Mouse (Mus musculus): ENCODE results near the gene Patz1. TPM values are rescaled to one million over a fixed set of nuclear protein-coding genes. Genes with fewer than 3 reads are reported as not detected.

Gene Patz1
- total RNA-seq, 2 experiments from 2014 or later: 72.5 to 77.3 TPM

- peak; percentile 6 for ATAC-seq (replicated peaks; ENCODE audit: poor library complexity)
Observed at GRCm38 (mm10) chr11:3291311-3292061, 2.8 kb downstream of the Patz1 start.

DNA sequence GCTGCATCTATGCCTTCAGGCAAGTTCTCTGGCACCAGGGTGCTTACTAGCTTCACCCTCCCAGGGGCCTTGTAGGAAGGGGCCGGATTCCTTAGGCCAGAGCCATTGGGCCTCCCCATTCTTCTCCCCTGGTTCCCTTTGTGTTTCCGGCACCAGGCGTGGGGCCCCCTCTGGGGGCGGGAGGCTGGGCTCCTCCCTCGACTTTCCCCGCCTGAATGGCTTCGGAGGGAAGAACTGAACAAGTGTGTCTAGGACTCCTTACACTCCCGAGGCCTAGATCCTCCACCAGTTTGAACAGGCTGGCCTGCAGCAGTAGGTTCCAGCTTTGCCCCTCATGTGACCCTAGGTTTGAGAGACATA is 3.4 kb downstream of the Patz1 start:
- ATAC-seq (replicated peaks; ENCODE audit: poor library complexity): peak; percentile 14; the same call in 1 of the 2 replicates

DNA sequence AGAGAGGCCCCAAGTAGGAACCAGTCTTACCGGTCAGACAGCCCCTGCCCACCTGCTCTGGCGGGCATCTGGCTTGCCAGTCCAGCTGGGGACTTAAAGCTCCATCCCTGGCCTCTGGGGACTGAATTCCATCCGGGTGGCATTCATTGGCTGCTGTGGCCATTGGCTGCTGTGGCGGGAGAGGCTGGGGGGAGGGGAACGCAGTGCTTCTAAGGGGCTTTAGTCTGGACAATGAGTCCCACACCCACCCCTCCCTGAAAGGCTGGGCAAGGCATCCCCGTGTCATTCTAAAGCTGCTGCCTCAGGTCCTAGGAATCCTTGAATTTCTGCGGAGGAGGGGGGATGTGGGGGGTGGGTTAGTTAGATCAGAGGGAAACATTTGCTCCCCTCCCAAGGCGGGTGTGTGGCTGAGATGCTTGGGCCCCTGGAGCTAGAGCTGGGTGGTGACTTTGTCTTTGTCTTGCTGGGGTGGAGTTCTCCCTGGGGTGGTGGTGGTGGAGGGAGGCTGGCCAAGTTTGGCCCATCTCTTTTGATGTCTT is 4.1 kb downstream of the Patz1 start:
- ATAC-seq (replicated peaks; ENCODE audit: poor library complexity): no peak

GRCm38 (mm10) chr11:3293361-3293760 is 4.7 kb downstream of the Patz1 start:
- no peak for ATAC-seq (replicated peaks; ENCODE audit: poor library complexity)

DNA sequence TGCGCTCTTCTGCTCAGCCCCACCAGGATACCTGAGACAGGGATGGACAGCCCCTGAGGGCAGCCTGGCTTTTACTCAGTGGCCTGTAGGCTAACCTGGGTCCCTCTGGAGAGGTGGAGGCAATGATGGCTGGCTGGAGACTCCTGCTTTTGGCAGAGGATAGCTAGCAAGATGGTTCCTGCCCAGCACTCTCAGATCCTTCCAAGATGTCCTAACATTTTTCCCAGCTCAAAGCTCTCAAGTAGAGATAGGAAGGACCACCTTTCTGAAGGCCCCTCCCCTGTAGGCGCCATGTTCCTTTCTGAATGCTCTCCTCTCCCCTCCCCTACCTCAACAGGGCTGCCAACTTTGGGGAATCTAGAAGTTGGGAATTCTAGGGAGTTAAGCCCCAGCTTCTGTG is 6.0 kb downstream of the Patz1 start:
- ATAC-seq (replicated peaks; ENCODE audit: poor library complexity): no peak

DNA sequence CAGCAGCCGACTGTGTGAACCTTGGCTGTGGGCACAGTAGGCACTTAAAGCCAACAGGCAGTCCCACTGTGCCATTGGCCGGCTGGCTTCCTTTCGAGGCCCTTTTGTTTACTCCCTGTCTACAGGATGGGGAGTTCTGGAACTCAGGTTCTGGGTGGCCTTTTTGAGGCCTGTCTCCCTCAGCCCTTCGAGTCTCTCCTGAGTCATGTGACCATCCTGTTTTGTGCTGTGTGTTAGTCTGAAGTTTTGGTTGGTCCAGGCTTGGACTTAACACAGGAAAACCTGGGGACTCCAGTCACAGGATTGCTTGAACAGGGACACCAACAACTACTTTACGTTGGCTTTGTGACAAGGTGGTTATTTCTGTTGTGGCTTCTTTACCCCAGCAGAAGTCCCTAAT is 7.4 kb downstream of the Patz1 start:
- ATAC-seq (replicated peaks; ENCODE audit: poor library complexity): no peak

DNA sequence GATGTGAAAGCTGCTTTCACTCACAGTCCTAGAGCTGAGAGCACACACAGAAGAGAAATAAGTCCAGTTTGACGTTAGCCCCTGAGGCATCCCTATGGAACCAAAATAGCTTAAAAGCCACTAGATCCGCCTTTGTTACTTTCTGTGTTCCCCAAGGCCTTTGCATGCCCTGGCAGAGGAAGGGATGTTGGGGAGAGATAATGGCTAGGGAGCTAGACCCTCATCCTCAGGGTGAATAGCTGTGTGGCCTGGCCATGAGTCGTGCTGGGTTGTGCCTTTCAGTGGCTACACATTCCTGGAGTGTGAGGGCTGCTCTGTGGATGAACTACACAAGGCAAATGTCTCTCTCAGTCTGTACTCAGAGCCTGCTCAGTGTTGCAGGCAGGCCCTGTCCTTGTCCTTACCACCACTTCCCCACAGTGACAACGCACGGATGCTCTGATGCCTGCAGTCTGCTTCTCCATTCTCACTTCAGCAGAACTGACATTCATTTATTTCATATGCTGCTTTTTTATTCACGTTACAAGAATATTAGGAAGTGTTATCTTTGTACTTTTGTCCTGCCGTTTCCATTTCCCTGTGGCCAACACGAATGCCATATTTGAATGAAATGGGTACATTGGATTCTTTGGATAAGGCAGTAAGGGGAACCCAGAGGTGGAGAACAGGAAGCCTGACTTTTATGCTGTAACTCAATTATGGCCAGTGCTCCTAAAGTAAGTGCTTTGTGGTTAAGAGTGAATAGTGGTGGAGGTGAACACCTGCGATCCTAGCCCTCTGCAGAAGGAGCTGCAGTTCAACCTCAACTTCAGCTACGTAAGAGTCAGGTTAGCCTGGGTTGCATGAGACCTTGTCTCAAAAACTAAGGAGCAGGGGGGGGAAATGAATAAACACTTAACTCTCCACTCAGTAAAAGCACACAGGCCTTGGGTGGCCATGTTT is 9.5 kb downstream of the Patz1 start:
- peak; percentile 66 for ATAC-seq (replicated peaks; ENCODE audit: poor library complexity)

- ATAC-seq (replicated peaks; ENCODE audit: poor library complexity): no peak
Observed at GRCm38 (mm10) chr11:3298813-3299185, 10.1 kb downstream of the Patz1 start.

- no peak for ATAC-seq (replicated peaks; ENCODE audit: poor library complexity)
Observed at GRCm38 (mm10) chr11:3301075-3301474, 12.4 kb downstream of the Patz1 start.

- ATAC-seq (replicated peaks; ENCODE audit: poor library complexity): no peak
Observed at GRCm38 (mm10) chr11:3302385-3302784, 13.7 kb downstream of the Patz1 start.

DNA sequence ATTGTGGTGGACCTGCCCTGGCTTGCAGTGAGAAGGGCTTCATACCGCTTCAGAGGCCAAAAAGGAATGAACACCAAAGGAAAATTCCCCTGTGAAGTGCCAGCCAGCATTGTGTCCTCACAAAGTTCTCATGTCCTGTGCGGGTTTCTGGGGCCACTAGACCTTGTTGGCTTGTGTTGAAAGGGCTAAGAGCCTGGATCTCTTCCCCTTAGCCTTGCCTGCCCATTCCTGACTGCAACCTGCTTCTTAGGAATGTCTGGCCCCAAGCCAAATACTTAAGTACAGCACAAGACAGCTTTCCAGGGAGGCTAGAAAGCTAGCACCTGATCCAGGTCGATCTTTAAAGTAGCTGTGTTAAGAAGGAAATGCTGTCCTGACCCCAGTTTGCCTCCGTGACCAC is 14.1 kb downstream of the Patz1 start:
- ATAC-seq (replicated peaks; ENCODE audit: poor library complexity): no peak

DNA sequence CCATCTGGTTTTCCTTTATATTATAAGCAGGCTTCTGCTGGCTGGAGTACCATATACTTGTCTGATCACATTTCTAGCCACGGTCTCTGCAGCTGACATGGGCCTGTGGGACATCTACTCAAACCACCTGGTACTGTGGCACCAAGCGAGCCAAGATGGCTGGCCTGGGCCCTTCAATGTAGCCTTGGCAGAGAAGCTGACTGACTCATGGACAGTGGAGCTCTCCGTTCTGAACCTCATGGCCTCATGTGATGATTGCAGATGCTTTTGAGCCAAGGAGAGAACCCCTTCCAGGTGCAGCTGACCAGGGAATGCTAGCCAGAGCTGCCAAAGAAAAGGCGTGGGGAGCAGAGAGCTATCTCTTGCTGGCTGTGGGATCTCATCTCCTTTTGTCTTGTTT is 17.1 kb downstream of the Patz1 start:
- ATAC-seq (replicated peaks; ENCODE audit: poor library complexity): no peak

- ATAC-seq (replicated peaks; ENCODE audit: poor library complexity): peak; percentile 49
Observed at GRCm38 (mm10) chr11:3307875-3308274, 19.2 kb downstream of the Patz1 start.

DNA sequence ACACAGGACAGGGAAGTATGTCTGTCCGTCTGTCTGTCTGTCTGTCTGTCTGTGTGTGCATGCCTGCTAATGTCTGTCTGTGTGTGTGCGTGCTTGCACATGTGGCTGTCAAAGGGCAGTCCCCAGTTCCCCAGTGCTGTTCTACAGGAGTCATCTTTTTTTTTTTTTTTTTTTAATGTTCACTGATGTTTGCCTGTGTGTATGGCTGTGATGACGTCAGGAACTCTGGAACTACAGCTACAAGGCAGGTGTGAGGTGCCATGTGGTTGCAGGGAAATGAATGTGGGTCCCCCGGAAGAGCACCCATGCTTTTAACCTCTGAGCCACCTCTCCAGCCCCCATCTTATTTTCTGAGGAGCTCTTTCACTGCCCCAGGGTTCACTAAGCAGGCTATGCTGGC is 21.2 kb downstream of the Patz1 start:
- no peak for ATAC-seq (replicated peaks; ENCODE audit: poor library complexity)

GRCm38 (mm10) chr11:3310789-3311585 is 22.3 kb downstream of the Patz1 start:
- ATAC-seq (replicated peaks; ENCODE audit: poor library complexity): peak; percentile 49

DNA sequence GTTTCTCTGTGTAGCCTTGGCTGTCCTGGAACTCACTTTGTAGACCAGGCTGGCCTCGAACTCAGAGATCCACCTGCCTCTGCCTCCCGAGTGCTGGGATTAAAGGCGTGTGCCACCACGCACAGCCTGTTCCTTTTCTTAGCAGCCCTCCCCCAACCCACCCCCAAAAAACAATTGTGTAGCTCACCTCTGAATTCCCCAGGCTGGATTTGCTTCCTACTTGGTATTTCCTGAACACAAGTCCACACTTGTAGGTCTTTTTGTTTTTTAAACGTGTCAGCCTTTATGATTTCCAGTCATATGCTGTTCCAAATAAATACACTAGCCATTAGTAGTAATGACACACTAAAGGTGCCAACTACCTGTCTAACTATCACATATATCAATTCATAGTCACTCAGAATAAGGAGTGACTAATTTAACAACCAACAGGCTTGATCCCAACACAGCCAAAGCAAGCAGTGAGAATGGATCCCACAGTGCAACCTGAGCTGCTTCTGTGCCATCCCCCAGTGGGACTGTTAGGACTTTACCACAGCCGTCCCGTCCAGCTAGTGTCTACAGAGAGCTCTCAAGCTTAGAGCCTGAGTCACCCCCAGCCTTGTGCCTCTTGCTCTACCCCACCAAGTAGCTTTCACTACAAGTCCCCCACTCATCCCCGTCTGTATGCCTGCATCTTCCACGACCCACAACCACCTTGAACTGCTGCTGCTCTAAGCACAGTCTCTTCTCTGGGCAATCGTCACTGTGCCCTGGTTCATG is 23.1 kb downstream of the Patz1 start:
- no peak for ATAC-seq (replicated peaks; ENCODE audit: poor library complexity)

DNA sequence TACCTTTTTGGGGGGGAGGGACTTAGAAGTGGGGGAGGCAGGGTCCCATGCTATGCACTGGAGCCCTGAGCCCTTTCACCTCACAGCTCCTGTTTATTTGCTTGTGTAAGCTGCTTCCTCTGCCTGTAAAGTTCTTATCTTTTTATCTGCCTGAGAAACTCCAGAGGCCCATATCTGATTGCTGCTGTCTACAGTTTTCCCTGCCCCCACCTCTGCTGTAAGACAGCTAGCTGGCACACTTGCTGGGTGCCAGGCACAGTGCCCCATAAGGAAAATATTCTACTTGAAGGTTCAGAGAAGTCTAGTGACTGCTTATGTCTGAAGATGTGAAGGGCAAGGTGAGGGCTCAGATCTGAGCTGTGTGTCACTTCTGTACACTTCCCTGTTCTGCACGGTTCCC is 24.6 kb downstream of the Patz1 start:
- peak; percentile 17 for ATAC-seq (replicated peaks; ENCODE audit: poor library complexity)

DNA sequence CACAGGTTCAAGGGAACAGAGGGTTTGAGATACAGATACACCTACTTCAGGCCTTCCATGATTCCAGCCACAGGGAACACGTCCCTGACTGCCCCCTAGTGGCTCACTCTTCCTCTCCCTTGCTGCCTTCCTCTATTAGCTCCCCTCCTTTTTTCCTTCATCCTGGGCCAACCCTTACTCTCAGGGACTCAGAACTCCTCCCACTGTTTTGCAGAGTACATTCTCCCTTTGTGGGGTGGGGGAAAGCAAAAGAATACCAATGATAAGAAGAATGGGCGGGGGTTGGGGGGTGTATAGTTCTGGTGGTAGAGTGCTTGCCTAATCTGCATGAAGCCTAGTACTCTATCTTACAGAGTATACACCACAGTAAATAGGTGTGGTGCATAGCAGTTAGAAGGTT is 25.5 kb downstream of the Patz1 start:
- peak; percentile 73 for ATAC-seq (replicated peaks; ENCODE audit: poor library complexity)

DNA sequence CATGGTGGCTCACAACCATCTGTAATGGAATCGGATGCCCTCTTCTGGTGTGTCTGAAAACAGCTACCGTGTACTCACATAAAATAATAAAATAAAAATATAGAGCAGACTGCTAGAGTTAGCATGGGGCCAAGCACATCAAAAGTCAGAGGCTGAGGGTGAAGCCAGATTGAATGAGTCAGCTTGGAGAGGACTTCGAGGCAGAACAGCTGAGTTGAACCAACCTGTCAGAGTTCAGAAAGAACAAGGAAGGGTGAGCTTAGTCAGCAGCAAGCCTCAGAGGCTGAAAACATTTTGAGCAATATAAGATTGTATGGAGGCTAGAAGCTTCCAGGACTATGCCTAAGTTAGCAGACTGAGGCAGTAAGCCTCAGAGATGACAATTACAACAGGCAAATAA is 29.6 kb downstream of the Patz1 start:
- ATAC-seq (replicated peaks; ENCODE audit: poor library complexity): no peak

DNA sequence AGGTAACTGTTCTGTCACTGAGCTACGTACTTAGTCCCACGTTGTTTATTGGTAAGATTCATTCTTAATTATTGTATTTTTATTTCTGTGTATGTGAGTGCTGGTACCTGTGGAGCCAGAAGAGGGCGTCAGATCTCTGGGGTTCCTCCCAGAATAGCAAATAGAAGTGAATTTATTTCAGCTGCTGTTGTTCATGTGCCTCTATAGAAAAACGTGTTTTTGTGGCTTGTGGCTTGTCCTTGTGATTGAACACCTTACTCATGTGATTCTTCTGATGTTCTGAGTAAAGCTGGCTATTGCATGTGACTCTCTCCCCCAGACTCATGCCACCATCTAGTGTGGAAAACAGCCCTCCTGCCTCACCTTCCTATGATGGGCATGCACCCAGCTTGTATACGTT is 39.6 kb downstream of the Patz1 start:
- no peak for ATAC-seq (replicated peaks; ENCODE audit: poor library complexity)

Data from megakaryocyte progenitor cell, adult 5-6 weeks (primary cell).